Mouse (Mus musculus): ENCODE measurements at regions not wholly inside any gene's neighbourhood (a gene's known extent, or its start where the extent isn't known, plus 50 kb on each side); places are given as distances from the start of the nearest gene placed in this dataset.

- CTCF ChIA-PET = no interaction called here
These were observed 337.9 kb upstream of the Eif4g2 start for GRCm38 (mm10) chr7:111420698-111421097.

- CTCF ChIA-PET = interaction anchor here (0.6 kb wide), 1 partner anchor 15 kb away, joined by 7 read pairs; no protein-coding TSS in a partner anchor
These were observed 334.9 kb upstream of the Eif4g2 start for GRCm38 (mm10) chr7:111417735-111418134.

GRCm38 (mm10) chr7:111416061-111416460 lies 333.2 kb upstream of the Eif4g2 start:
- CTCF ChIA-PET = no interaction called here

DNA sequence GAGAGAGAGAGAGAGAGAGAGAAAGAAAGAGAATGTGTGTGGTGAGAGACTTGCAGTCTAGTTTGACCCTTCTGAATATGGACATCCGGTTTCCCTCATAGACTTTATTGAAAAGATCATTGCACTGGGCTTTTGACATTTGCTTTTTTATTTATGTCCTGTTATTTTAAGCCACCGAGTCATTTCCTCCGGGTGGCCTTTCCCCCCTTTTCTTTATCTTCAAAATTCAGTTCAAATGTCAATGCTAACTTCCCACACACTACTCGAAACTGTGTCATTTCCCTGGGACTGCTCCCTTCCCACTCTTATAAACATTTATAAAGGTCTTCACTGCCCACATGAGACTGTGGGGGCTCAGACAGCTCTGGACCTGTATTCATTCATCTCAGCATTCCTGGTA lies 330.9 kb upstream of the Eif4g2 start:
- CTCF ChIA-PET = no interaction called here

DNA sequence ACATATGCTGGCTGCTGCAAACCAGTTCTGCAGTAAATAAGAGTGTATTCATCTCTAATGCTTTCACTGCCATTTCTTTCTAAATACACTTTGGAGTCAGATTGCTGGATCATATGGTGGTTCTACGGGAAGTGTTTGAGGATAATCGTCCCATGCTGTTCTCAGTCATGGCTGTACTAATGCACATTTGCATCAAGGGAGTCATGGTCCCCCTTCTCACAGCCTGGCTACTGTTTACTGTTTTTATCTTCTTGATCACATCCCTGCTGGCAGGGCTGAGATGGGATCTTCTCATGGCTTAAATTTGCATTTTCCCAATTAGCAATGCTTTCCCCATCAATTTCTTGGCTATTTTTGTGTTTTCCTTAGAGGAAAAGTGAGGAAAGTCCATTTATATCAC lies 330.1 kb upstream of the Eif4g2 start:
- CTCF ChIA-PET = no interaction called here

DNA sequence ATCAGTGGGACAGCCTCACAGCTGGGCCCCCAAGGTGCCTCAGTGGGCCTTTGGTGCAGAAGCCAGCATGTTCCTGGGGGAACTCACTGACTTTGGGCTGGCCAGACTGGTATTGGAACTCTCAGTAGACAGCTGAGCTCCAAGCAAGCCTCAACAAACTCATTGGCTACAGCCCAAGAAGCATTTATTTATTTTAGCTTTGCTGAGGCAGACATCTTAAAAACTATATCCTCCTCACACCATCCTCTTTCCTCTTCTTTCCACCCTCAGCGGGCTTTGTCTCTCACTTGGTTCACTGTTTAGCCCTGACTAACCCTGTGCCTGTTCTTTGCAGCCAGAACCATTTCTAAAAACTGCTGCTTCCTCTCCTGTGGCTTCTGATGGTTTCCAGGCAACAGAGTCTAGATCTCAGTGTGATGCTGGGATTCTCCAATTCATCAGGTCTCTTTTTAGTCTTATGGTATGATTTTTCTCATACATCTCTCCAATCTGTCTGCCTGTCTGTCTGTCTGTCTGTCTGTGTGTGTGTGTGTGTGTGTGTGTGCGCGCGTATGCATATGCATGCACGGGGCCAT lies 328.6 kb upstream of the Eif4g2 start:
- CTCF ChIA-PET = no interaction called here

- CTCF ChIA-PET = no interaction called here
These were observed 313.1 kb upstream of the Eif4g2 start for GRCm38 (mm10) chr7:111395972-111396371.

GRCm38 (mm10) chr7:111395111-111395510 lies 312.3 kb upstream of the Eif4g2 start:
- CTCF ChIA-PET = no interaction called here

DNA sequence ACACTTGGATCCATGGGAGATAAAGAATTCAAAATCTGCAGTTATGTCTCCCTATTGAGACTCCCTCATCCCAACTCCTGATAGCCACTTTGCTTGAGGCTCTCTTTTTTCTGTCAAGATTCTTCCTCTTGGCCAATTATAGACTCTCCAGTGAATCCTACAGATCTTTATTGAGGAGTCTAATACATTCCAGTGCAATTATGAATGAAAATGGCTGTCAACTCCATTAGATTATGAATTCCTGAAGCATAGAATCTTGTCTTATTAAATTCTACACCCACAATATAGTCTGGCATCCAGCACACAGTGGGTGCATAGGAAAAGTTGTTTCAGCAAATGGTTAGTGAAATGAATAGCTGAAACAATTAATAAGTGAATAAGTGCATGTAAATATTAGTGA lies 311.0 kb upstream of the Eif4g2 start:
- CTCF ChIA-PET = no interaction called here

- CTCF ChIA-PET = no interaction called here
These were observed 306.9 kb upstream of the Eif4g2 start for GRCm38 (mm10) chr7:111389690-111390089.

GRCm38 (mm10) chr7:111374534-111374933 lies 291.7 kb upstream of the Eif4g2 start:
- CTCF ChIA-PET = no interaction called here

DNA sequence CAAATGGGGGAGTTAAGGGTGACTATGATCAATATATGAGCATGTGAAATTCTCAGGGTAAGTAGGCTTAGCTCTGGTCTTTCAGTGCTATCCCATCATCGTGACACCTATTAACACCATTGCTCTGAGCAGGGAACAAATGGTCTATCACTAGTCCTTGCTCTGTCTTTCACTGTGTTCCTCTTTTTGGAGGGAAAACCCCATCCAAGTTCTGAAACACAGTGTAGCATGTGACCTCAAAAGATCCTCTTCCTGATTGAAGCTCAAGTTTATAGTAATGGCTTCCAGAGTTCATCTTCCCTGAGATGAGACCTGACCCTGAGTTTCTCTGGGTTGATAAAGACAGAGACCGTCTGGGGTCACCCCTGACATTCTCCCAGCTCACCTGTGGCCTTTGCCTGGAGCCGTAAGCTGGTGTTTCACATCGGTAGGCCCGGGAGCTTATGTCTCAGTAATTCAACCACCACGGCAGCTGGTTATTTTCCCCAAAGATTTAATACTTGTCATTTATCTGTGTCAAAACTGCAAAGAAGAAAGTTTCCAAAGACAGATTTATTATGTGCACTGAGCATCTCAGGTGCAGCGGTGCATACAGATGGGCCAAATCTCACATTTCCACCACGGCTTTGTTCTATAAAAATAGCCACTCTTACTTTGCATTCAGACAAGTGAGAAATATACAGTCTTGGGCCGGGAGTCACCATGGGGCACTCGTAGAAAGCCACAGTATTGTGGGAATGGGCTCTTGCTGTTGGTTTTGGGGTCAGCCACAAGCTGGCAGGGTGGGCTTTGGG lies 290.7 kb upstream of the Eif4g2 start:
- CTCF ChIA-PET = no interaction called here

GRCm38 (mm10) chr7:111370421-111370887 lies 287.6 kb upstream of the Eif4g2 start:
- CTCF ChIA-PET = no interaction called here

GRCm38 (mm10) chr7:111368296-111369004 lies 285.6 kb upstream of the Eif4g2 start:
- CTCF ChIA-PET = no interaction called here

DNA sequence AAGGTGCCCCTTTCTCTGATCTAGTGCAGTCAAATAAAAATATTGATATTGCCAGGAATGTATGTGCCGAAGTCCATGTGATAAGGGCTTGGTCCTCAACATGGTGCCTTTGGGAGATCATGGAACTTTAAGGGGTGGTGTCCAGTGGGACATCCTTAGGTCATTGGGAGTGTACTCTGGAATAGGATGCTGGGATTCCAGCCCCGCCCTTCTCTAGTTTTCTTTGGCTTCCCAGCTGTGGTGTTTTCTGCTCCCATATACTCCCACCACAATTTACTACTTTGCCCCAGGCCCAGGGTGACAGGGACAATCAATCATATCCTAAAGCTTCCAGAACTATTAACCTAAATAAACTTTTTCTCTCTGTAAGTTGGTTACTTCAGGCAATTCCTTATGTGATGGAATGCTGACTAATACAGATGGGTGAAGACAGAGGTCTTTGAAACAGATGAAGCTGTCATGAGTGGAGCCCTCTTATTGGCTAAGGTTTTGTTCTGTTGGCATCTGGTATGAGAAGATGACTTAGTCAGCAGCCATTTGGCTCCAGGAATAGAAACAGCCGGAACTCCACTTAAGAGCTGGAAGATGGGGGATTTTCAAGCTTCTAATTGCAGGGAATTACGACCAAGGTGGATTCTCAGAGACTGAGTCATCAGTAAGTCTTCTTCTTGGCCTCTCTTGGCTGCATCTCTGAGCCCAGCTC lies 284.3 kb upstream of the Eif4g2 start:
- CTCF ChIA-PET = no interaction called here

DNA sequence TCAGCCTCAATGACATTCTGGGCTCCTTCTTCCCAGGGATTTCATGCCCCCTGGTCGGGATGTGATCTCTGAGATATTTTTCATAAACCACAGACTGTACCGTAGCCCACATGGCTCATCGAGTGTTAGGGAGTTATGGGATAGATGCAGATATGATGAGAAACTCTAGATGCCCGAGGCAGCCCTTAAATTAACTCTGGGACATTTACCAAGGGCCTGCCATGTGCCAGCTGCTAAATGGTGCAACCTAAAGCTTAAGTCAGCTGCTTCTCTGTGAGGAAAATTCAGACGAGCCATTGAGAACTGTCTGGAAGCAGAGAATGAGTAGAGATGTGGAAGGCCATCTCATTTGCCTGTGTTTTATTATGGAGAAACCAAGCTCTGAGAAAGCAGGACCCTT lies 282.6 kb upstream of the Eif4g2 start:
- CTCF ChIA-PET = no interaction called here

- CTCF ChIA-PET = no interaction called here
These were observed 280.4 kb upstream of the Eif4g2 start for GRCm38 (mm10) chr7:111363206-111363605.

DNA sequence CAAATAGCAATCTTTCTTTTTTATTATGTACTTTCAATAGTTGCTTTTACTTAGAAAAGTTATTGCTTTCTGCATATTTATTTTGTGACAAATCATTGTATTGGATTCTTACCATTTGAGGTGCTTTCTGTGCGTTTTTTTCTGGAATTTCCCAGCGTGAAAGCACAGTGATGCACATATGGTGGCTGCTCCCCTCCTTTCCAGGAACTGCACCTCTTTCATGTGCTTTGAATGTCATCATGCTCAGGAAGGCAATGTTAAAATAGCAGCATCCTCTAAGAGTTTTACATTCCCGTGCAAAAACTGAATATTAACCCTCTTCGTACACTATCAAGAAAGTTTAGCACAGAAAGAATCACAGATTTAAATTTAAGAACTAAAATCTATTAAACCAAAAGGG lies 279.8 kb upstream of the Eif4g2 start:
- CTCF ChIA-PET = no interaction called here

- CTCF ChIA-PET = no interaction called here
These were observed 272.3 kb upstream of the Eif4g2 start for GRCm38 (mm10) chr7:111355088-111355656.

DNA sequence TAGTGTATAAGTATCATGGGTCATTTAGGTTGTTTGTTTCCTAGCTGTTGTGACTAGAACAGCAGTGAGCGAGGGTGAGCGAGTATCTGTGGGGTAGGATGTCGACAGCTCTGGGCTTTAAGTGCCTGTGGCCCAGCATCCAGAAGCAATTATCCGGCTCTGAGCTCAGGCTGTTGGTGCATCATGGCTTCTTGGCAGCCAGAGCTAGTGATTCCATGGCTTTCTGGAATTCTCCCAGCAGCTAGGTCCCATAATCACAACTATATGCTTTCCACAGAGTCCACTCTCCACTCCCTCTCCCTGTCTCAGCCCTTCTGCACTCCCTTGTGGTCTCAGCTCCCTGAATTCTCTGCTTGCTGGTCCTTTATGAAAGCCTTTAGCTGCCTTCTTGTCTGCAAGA lies 271.2 kb upstream of the Eif4g2 start:
- CTCF ChIA-PET = no interaction called here

GRCm38 (mm10) chr7:111352176-111352575 lies 269.3 kb upstream of the Eif4g2 start:
- CTCF ChIA-PET = no interaction called here

DNA sequence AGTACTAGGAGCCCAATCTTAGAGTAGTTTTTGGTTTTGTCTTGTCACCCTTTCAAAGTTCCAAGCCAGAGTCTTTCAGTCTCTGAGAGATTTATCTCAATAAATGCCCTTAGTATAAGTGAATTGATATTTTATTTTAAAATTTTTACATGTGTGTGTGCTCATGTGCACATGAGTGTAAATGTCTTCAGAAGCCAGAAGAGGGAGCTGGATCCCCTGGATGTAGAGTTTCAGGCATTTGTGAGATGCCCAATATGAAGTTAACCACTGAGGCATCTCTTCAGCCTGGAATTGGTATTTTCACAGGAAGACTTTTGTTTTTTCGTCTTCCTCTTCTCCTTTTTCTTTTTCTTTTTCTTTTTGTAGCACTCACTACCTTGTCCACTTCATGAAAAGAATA lies 262.3 kb upstream of the Eif4g2 start:
- CTCF ChIA-PET = no interaction called here

All from spleen, embryonic (tissue).